Mouse (Mus musculus): ENCODE measurements around the gene Zfp109. TPM values are rescaled to one million over a fixed set of nuclear protein-coding genes. Genes with fewer than 3 reads are reported as not detected.

The Zfp109 gene
- polyA plus RNA-seq (2012; rRNA removed; ENCODE audit: low replicate concordance), result 0.81 and 1.4 TPM in 2 replicates

DNA sequence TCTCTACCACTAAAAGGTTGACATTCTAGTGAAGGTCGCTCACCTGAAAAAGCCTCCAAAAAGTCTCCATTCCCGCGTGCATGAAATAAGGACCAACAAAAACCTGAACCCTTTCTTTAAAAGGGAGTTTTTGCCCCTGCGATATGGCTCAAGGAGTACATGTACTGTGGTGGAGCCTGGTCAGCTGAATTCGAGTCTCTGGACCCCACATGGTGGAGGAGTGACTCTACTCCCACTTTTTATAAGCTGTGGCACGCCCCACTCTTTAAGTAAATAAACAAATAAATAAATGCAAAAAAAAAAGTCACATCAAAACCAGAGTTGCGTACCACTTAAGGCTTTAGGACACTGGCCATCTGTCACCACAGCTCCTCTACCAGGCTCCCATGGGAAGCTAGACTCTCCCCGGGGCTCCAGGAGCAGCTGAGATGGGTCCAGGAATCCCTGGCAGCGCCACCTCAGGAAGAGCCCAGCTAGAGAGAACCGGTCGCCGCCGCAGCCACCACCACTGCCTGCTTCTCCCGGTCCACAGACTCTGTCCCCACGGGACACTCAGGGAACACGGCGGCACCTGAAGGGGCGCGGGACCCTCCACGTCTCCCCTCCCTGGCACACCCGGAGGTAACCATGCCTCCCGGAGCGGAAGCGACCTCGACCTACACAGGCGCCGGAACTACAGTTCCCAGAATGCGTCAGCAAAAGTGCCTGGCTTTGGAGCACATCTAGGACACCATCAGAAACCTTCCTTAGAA is at the start of gene Zfp109:
Zfp109 (minus strand) TSS at position 521 of the 752 bp plus-strand sequence.

DNA sequence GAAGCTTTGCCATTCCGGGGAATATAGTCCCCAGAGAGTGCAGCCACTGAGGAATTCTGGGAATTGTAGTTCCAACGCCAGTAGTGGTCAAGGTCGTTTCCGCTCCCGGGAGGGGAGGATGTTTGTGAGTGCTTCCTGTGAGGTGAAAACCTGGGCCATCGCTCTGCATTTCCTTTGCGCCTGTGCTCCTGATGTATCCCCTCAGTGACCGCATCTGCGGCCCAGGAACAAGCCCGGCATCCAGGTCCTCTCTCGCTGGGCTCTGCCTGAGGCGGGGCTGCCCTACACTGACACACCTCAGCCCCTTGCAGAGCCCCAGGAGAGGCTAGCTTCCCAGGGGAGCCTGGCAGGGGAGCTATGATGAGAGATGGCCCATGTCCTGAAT is 32.9 kb upstream of the Zfp109 start, which contains the start of gene Zfp93:
Zfp93 (plus strand) TSS at position 133 of the 385 bp plus-strand sequence.

DNA sequence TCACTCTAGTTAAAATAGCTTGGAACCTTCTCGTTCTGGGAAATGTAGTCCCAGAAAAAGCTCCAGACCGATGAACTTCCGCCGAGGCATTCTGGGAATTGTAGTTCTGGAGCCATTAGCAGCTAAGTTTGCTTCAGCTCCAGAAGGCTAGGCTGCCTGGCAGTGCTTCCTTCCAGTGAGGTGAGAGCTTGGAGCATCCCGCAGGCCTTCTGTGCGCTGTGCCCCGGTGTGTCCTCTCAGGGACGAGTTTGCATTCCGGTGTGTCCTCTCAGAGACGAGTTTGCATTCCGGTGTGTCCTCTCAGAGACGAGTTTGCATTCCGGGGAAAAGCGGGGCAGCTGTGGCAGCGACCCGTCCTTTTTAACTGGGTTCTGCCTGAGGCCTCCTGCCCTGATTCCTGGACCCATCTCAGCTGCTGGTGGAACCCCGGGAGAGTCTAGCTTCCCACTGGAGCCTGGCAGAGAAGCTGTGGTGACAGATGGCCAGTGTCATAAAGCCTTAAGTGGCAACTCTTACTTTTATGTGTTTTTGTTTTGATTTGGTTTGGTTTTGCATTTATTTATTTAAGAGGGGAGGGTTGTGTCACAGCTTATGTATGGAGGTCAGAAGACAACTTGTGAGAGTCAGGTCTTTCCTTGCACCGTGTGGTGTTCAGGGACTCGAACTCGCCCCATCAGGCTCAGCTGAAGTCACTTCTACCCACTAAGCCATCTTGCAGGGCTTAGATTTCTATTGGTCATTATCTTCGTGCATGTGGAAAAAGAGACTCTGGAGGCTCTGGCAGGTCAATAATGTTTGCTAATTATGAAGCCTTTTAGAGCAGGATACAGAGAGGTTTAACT is 17.5 kb upstream of the Zfp109 start, which contains the start of gene Zfp108:
Zfp108 (plus strand) TSS at position 162 of the 842 bp plus-strand sequence.

DNA sequence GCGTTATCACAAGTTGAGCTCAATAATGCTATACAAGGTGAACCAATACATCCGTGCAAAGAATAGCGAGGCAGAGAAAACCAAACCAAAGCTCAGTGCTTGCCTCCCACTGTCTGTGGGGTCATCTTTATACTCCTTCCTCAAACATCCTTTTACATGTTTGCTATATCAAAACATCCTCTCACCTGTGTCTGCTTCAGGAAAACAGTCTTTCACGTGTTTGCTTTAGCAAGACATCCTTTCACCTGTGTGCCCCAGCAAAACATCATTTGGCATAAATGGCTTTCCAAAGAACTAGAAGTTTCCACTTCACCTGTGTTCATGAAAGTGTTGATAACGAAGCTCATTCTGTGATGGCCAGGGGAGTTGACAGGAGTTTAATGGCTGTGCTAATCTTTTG is 26.0 kb downstream of the Zfp109 start, which contains the start of gene Zfp111:
Zfp111 (minus strand) TSS at position 101 of the 400 bp plus-strand sequence.

Other genes starting within 250 kb of the Zfp109 start
- not detected in 2 replicates for gene V1rd19, start 235.9 kb downstream of the Zfp109 start, polyA plus RNA-seq (2012; rRNA removed; ENCODE audit: low replicate concordance)
- not detected in 2 replicates for gene Vmn1r183, start 184.3 kb downstream of the Zfp109 start, polyA plus RNA-seq (2012; rRNA removed; ENCODE audit: low replicate concordance)
- 10.7 and 14.6 TPM in 2 replicates for gene Zfp180, start 155.6 kb downstream of the Zfp109 start, polyA plus RNA-seq (2012; rRNA removed; ENCODE audit: low replicate concordance)
- 1.1 and 2.0 TPM in 2 replicates for gene Zfp112, start 125.2 kb downstream of the Zfp109 start, polyA plus RNA-seq (2012; rRNA removed; ENCODE audit: low replicate concordance)
- gene Zfp235, start 103.4 kb downstream of the Zfp109 start, polyA plus RNA-seq (2012; rRNA removed; ENCODE audit: low replicate concordance), result 7.0 and 8.8 TPM in 2 replicates
- 0.39 and 0.66 TPM in 2 replicates for gene Zfp114, start 62.5 kb downstream of the Zfp109 start, polyA plus RNA-seq (2012; rRNA removed; ENCODE audit: low replicate concordance)
- gene Zfp111, start 26.1 kb downstream of the Zfp109 start, polyA plus RNA-seq (2012; rRNA removed; ENCODE audit: low replicate concordance), result 1.3 and 2.8 TPM in 2 replicates
- gene Zfp108, start 17.2 kb upstream of the Zfp109 start, polyA plus RNA-seq (2012; rRNA removed; ENCODE audit: low replicate concordance), result 0.42 and 0.96 TPM in 2 replicates
- 1.2 and 2.0 TPM in 2 replicates for gene Zfp93, start 32.9 kb upstream of the Zfp109 start, polyA plus RNA-seq (2012; rRNA removed; ENCODE audit: low replicate concordance)
- gene Zfp61, start 63.7 kb upstream of the Zfp109 start, polyA plus RNA-seq (2012; rRNA removed; ENCODE audit: low replicate concordance), result 3.0 and 5.6 TPM in 2 replicates
- gene Zfp94, start 79.1 kb upstream of the Zfp109 start, polyA plus RNA-seq (2012; rRNA removed; ENCODE audit: low replicate concordance), result 4.3 and 7.8 TPM in 2 replicates
- not detected in 2 replicates for gene Tescl, start 96.4 kb upstream of the Zfp109 start, polyA plus RNA-seq (2012; rRNA removed; ENCODE audit: low replicate concordance)
- gene Lypd5, start 111.6 kb upstream of the Zfp109 start, polyA plus RNA-seq (2012; rRNA removed; ENCODE audit: low replicate concordance), result 0.16 and 2.8 TPM in 2 replicates
- 35.8 and 76.3 TPM in 2 replicates for gene Kcnn4, start 132.7 kb upstream of the Zfp109 start, polyA plus RNA-seq (2012; rRNA removed; ENCODE audit: low replicate concordance)
- 64.5 and 74.1 TPM in 2 replicates for gene Smg9, start 162.1 kb upstream of the Zfp109 start, polyA plus RNA-seq (2012; rRNA removed; ENCODE audit: low replicate concordance)
- 1.1 and 4.1 TPM in 2 replicates for gene Irgc1, start 214.7 kb upstream of the Zfp109 start, polyA plus RNA-seq (2012; rRNA removed; ENCODE audit: low replicate concordance)
- gene Plaur, start 224.9 kb upstream of the Zfp109 start, polyA plus RNA-seq (2012; rRNA removed; ENCODE audit: low replicate concordance), result 14.8 and 26.7 TPM in 2 replicates
- gene Cadm4, start 244.5 kb upstream of the Zfp109 start, polyA plus RNA-seq (2012; rRNA removed; ENCODE audit: low replicate concordance), result 12.6 and 19.7 TPM in 2 replicates

All from mammary gland, adult 2 months (tissue).